Mouse (Mus musculus) megakaryocyte, embryonic 14.5 days (primary cell): ENCODE results near the gene Fkbp10. TPM values are rescaled to one million over a fixed set of nuclear protein-coding genes. Genes with fewer than 3 reads are reported as not detected.

Experiments
- H3K27me3 ChIP-seq: replicated peaks from 2 replicates; pipeline ENCODE3; 2012; ENCODE audit warnings: inconsistent platforms
- H3K36me3 ChIP-seq: replicated peaks from 2 replicates; pipeline ENCODE3; 2012; ENCODE audit warnings: low read length, inconsistent platforms, mixed read lengths
- H3K4me1 ChIP-seq: 2 replicates; pipeline ENCODE4 v1.6.1; 2012; ENCODE audit warnings: inconsistent platforms
- H3K4me3 ChIP-seq: replicated peaks from 2 replicates; pipeline ENCODE3; 2012; ENCODE audit warnings: moderate library complexity, mild to moderate bottlenecking, inconsistent platforms
- H3K9me3 ChIP-seq: 2 replicates; pipeline ENCODE4 v1.6.1; 2012; ENCODE audit warnings: inconsistent platforms
- FLI1 ChIP-seq: IDR thresholded peaks from 2 replicates; pipeline ENCODE4 v1.6.1; 2012; ENCODE audit warnings: low read length, inconsistent platforms, mixed read lengths
- GATA1 ChIP-seq: IDR thresholded peaks from 3 replicates; pipeline ENCODE4 v1.6.1; 2012; ENCODE audit warnings: mixed read lengths, low read length, inconsistent platforms, borderline replicate concordance
- polyA plus RNA-seq: library from polyadenylated mRNA; stranded (reverse); fragments of >175 nt; gene quantifications from 2 replicates; pipeline ENCODE4 v1.2.3, GENCODE M21; 2012; ENCODE audit warnings: low replicate concordance; ENCODE audit not compliant: insufficient read depth

Fkbp10 gene
- 0.22 TPM in 1 of 2 replicates, not detected in the other for polyA plus RNA-seq

DNA sequence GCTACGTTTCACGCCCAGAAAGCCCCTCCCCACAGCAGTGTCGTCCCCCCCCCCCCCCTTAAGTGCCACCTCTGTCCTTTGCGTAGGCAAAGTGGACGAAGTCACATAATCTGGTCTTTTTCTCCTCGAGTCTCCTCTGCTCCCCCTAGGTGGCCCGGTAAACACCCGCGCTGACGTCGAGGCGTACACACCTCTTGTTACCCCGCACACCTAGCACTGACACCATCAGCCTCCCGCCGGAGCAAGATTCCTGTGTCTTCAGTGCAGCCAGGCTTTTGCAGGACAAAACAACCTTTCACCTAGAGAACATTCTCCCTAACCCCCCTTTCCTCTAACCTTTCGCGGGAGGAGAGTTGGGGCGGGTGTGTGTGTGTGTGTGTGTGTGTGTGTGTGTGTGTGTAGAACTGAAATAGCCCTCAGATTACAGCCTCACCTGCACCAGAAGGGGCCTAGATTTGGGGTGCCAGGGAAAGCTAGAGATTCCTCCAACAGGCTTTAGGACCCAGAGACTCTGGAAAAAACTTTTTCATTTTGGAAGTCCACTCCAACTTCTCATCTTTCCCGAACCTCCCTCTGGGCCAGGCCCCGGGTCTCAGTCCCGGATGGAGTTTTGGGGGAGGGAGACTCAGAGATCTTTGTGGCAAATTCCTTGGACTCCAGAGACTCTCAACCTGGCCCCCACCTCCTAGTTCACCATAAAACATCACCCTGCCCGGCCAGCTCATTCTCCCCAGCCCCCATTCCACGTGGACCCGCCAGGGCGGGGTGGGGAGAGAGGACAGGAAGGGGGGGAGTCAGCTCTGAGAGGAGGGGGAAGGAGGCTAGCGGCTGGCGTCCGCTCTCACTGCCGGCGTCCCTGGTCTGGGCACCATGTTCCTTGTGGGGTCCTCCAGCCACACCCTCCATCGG is at the start of gene Fkbp10:
TSS of gene Fkbp10 (plus strand) at position 784 of the 909 bp plus-strand sequence.
- peak within 1 kb of the TSS; percentile 90 for H3K4me3 ChIP-seq
- TF ChIP-seq GATA1 (no peak), FLI1 (no peak)
- H3K4me1 ChIP-seq: peaks cover 17% of the 10 kb centered on the region
- H3K27me3 ChIP-seq: peaks cover 76% of the 10 kb centered on the region
- no peaks in the 10 kb centered on the region for H3K9me3 ChIP-seq
- H3K36me3 ChIP-seq: no peaks in the 10 kb centered on the region

- H3K9me3 ChIP-seq: no peaks in the 10 kb centered on the region
- H3K27me3 ChIP-seq: peaks cover 46% of the 10 kb centered on the region
- no peak overlapping the region for H3K4me3 ChIP-seq
- peaks cover 34% of the 10 kb centered on the region for H3K4me1 ChIP-seq
- TF ChIP-seq FLI1 (no peak), GATA1 (no peak)
- H3K36me3 ChIP-seq: peaks cover 2% of the 10 kb centered on the region
Observed at GRCm38 (mm10) chr11:100369145-100369544, 46.4 kb upstream of the Fkbp10 start.

DNA sequence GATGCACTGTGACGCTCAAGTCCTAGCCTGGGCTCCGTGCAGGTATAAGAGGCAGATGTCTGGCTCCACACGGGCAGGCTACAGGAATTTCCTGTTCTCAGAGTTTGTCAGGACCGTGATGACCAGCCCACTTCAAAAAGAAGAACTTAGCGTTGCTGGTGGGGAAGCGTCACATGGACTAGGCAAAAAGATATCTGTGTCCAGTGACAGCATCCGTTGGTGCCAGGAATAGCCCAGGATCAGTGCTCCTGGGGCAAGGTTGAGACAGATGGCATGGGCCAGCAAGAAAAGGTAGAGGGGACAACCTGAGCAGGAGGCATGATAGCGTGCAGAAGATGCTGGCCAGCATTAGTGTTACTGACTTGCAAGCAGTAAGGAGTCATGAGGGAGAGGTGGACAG is 45.7 kb upstream of the Fkbp10 start:
- Histone ChIP-seq H3K27me3 (peaks cover 42% of the 10 kb centered on the region), H3K36me3 (peaks cover 4% of the 10 kb centered on the region), H3K4me1 (peaks cover 36% of the 10 kb centered on the region), H3K9me3 (no peaks in the 10 kb centered on the region), H3K4me3 (no peak overlapping the region)
- no peak for TF ChIP-seq FLI1
- no peak for TF ChIP-seq GATA1

GRCm38 (mm10) chr11:100371981-100372558 is 43.4 kb upstream of the Fkbp10 start:
- H3K9me3 ChIP-seq: no peaks in the 10 kb centered on the region
- H3K4me1 ChIP-seq: peaks cover 30% of the 10 kb centered on the region
- H3K27me3 ChIP-seq: peaks cover 36% of the 10 kb centered on the region
- no peak overlapping the region for H3K4me3 ChIP-seq
- TF ChIP-seq GATA1 (no peak), FLI1 (no peak)
- H3K36me3 ChIP-seq: peaks cover 7% of the 10 kb centered on the region

DNA sequence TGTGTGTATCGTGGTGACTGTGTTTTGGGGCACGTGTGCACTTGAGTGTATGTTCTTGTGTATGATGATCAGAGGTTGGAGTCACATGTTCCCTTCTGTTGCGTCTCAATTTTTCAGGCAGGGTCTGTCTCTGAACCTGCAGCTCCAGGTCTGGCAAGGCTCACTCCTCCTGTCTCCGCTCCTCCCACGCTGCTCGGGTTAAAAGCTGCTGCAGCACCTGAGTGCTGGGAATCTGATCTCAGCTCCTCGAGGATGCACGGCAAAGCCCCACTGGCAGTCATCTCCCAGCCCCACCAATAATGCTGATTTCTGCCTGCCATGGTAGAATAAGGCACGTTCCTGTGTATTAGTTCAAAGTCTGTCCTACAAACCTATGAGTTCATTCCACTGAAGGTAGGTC is 40.4 kb upstream of the Fkbp10 start:
- peaks cover 16% of the 10 kb centered on the region for H3K4me1 ChIP-seq
- peaks cover 10% of the 10 kb centered on the region for H3K36me3 ChIP-seq
- no peak overlapping the region for H3K4me3 ChIP-seq
- no peaks in the 10 kb centered on the region for H3K9me3 ChIP-seq
- H3K27me3 ChIP-seq: peaks cover 29% of the 10 kb centered on the region
- no peak for TF ChIP-seq GATA1
- TF ChIP-seq FLI1: no peak

- peaks cover 28% of the 10 kb centered on the region for H3K27me3 ChIP-seq
- TF ChIP-seq FLI1 (no peak), GATA1 (no peak)
- peaks cover 14% of the 10 kb centered on the region for H3K4me1 ChIP-seq
- no peaks in the 10 kb centered on the region for H3K9me3 ChIP-seq
- H3K36me3 ChIP-seq: peaks cover 10% of the 10 kb centered on the region
- no peak overlapping the region for H3K4me3 ChIP-seq
Observed at GRCm38 (mm10) chr11:100376005-100376404, 39.5 kb upstream of the Fkbp10 start.

GRCm38 (mm10) chr11:100376746-100377389 is 38.6 kb upstream of the Fkbp10 start:
- H3K4me3 ChIP-seq: no peak overlapping the region
- H3K4me1 ChIP-seq: peaks cover 11% of the 10 kb centered on the region
- no peak for TF ChIP-seq GATA1
- TF ChIP-seq FLI1: no peak
- no peaks in the 10 kb centered on the region for H3K9me3 ChIP-seq
- H3K36me3 ChIP-seq: peaks cover 10% of the 10 kb centered on the region
- H3K27me3 ChIP-seq: peaks cover 32% of the 10 kb centered on the region

- no peak for TF ChIP-seq FLI1
- TF ChIP-seq GATA1: no peak
- H3K9me3 ChIP-seq: no peaks in the 10 kb centered on the region
- no peak overlapping the region for H3K4me3 ChIP-seq
- peaks cover 10% of the 10 kb centered on the region for H3K36me3 ChIP-seq
- peaks cover 30% of the 10 kb centered on the region for H3K27me3 ChIP-seq
- H3K4me1 ChIP-seq: peaks cover 14% of the 10 kb centered on the region
Observed at GRCm38 (mm10) chr11:100377989-100378388, 37.5 kb upstream of the Fkbp10 start.

DNA sequence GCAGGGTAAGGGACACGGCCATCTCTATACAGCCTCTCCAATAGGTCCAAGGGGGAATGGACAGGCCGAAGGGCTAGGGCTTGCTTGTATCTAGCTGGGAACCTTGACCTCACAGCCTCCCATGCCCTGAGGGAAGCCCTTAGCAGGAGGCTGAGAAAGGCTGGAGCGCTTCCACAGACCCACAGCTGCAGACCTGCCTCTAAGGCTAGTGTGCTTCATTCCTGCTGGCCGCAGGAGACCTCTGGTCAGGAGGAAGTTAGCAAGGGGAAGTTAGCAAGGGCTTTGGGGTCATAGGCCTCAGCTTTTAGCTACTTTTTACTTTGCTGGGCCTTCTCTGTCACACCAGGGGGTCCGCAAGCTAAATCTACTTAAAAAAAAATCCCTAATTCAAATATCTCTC is 37.1 kb upstream of the Fkbp10 start:
- H3K9me3 ChIP-seq: no peaks in the 10 kb centered on the region
- peaks cover 10% of the 10 kb centered on the region for H3K36me3 ChIP-seq
- H3K4me3 ChIP-seq: no peak overlapping the region
- no peak for TF ChIP-seq FLI1
- H3K4me1 ChIP-seq: peaks cover 15% of the 10 kb centered on the region
- H3K27me3 ChIP-seq: peaks cover 34% of the 10 kb centered on the region
